Mouse (Mus musculus) erythroblast, embryonic 14.5 days (primary cell): Measurements from ENCODE around the gene Gm37240.

ENCODE experiments used
- GATA1 ChIP-seq: IDR thresholded peaks from 2 replicates; pipeline ENCODE4 v1.6.1; 2012; ENCODE audit warnings: low read length, inconsistent platforms, mixed read lengths
- TAL1 ChIP-seq: IDR thresholded peaks from 3 replicates; pipeline ENCODE4 v1.6.1; 2012; ENCODE audit warnings: low read length, inconsistent platforms, mixed read lengths

DNA sequence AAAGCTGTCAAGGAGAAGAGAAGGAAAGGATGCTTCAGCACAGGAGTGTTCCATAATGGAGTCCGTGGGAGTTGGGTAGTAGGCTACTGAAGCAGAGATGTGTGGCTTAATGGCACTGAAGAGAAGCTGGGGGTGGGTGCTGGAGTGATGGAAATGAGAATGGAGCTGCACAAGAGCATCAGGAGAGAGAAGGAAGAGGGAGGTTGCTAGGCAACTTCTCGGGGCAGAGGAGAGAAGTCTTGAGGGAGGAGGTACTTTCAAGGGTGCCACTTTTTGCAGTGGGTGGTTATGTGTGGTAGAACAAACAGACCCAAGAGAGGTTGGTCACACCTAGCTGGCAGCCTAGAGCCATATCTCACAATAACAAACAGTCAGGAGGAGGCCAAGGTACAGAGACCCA is 496.2 kb downstream of the Gm37240 start:
- no peak for TF ChIP-seq GATA1
- no peak for TF ChIP-seq TAL1
